Mouse (Mus musculus) forebrain, embryonic 15.5 days (tissue): Measurements from ENCODE around the gene Gpr135. TPM values are rescaled to one million over a fixed set of nuclear protein-coding genes. Genes with fewer than 3 reads are reported as not detected.
"Not testable (repeated sequence)": the region's sequence is repeated elsewhere in the genome, so short reads cannot be mapped to it uniquely, and the experiment has no call there.

Experiments used
- ATAC-seq: fragments of 200-750 bp; cut with Nextera tagmentation; replicated peaks from 2 replicates; pipeline ENCODE4 v1.8.0; 2017; ENCODE audit warnings: mild to moderate bottlenecking, moderate TSS enrichment, moderate library complexity
- H3K27ac ChIP-seq: fragments of 300-500 bp; sonication (generic); replicated peaks from 2 replicates; pipeline ENCODE4 v1.5.1; 2015; ENCODE audit warnings: mild to moderate bottlenecking, inconsistent platforms
- H3K27me3 ChIP-seq: fragments of 300-500 bp; sonication (generic); 2 replicates; pipeline ENCODE4 v1.6.1; 2015; ENCODE audit warnings: inconsistent platforms
- H3K36me3 ChIP-seq: fragments of 300-500 bp; sonication (generic); 2 replicates; pipeline ENCODE4 v1.6.1; 2015; ENCODE audit warnings: mild to moderate bottlenecking, inconsistent platforms
- H3K4me1 ChIP-seq: fragments of 300-500 bp; sonication (generic); 2 replicates; pipeline ENCODE4 v1.6.1; 2015; ENCODE audit warnings: inconsistent platforms
- H3K4me2 ChIP-seq: fragments of 300-500 bp; sonication (generic); replicated peaks from 2 replicates; pipeline ENCODE4 v1.6.1; 2015; ENCODE audit warnings: mild to moderate bottlenecking, inconsistent platforms
- H3K4me3 ChIP-seq: fragments of 300-500 bp; sonication (generic); 2 replicates; pipeline ENCODE4 v1.5.1; 2015; ENCODE audit warnings: mild to moderate bottlenecking, inconsistent platforms
- H3K9ac ChIP-seq: fragments of 300-500 bp; sonication (generic); replicated peaks from 2 replicates; pipeline ENCODE4 v1.6.1; 2015; ENCODE audit warnings: mild to moderate bottlenecking, inconsistent platforms
- H3K9me3 ChIP-seq: fragments of 300-500 bp; sonication (generic); 2 replicates; pipeline ENCODE4 v1.6.1; 2016; ENCODE audit warnings: inconsistent platforms
- WGBS: fragments of 180-500 bp; shearing (Covaris S2); methylation state at CpG from one replicate; pipeline ENCODE4 v1.1.7; 2015; ENCODE audit warnings: mixed read lengths; 5-methylcytosine and 5-hydroxymethylcytosine counted together
- polyA plus RNA-seq: library from polyadenylated mRNA; unstranded; fragments of >200 nt; fragmentation: Nextera tagmentation; extraction: Ambion mirVana; gene quantifications from 2 replicates; pipeline ENCODE4 v1.2.1, GENCODE M21; 2015

Gpr135 gene
- polyA plus RNA-seq, 1 experiment from 2014 or later, result 4.0 TPM

GRCm38 (mm10) chr12:72050156-72050555 lies 20.8 kb downstream of the Gpr135 start:
- not testable (repeated sequence) for H3K36me3 ChIP-seq, H3K4me3 ChIP-seq, ATAC-seq, H3K27ac ChIP-seq, H3K9ac ChIP-seq, H3K4me2 ChIP-seq, H3K27me3 ChIP-seq, H3K9me3 ChIP-seq, H3K4me1 ChIP-seq
- WGBS, result 90% methylated on average over 5 of the region's 5 CpGs

DNA sequence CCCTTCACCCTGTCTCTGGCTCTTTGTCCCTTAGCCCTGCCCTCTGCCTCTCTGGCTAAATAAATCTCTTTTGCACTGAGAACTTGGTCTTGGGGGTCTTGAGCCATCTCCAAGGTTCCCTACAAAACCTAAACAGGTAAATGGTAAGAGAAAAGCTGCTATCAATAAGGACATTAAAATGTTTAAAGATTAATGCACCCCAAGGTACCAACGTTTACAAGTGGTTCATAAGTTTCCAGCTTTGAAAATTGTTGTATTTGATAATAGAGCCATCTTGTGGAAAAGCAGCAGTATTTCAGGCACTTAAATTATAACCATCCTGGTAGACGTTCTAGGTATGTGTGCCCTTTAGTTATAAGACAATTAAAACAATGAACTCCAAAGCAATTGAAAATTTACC lies 23.4 kb downstream of the Gpr135 start:
- no peak for ATAC-seq
- Histone ChIP-seq H3K4me2 (no peak overlapping the region), H3K27me3 (no peaks in the 10 kb centered on the region), H3K9me3 (no peaks in the 10 kb centered on the region; the same call in 1 of the 2 replicates), H3K4me3 (no peak overlapping the region), H3K27ac (no peak overlapping the region), H3K9ac (no peak overlapping the region), H3K36me3 (no peaks in the 10 kb centered on the region), H3K4me1 (no peaks in the 10 kb centered on the region)
- WGBS, result 4% methylated on average over 2 of the region's 2 CpGs

DNA sequence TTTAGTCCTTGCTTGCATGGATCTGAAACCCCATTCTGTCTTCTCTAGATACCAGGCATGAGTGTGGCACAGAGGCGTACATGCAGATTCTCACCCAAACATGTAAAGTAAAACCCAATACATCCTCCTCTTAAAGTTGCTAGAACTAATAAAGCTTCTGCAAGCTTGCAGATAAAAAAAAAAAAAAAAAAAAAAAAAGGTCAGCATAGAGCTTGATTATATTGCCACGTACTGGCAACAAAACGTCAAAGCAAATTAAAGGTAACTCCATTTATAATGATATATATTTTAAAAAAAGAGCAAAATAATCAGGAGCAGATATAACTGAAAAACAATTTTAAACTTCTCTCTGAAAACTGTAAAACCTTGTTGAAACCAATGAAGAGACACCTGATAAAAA lies 29.7 kb downstream of the Gpr135 start:
- Histone ChIP-seq H3K36me3 (no peaks in the 10 kb centered on the region), H3K4me1 (no peaks in the 10 kb centered on the region), H3K4me2 (no peak overlapping the region), H3K27ac (no peak overlapping the region), H3K9ac (no peak overlapping the region), H3K27me3 (no peaks in the 10 kb centered on the region), H3K9me3 (no peaks in the 10 kb centered on the region), H3K4me3 (no peak overlapping the region)
- ATAC-seq, result no peak
- WGBS, result 96% methylated on average over 3 of the region's 3 CpGs

DNA sequence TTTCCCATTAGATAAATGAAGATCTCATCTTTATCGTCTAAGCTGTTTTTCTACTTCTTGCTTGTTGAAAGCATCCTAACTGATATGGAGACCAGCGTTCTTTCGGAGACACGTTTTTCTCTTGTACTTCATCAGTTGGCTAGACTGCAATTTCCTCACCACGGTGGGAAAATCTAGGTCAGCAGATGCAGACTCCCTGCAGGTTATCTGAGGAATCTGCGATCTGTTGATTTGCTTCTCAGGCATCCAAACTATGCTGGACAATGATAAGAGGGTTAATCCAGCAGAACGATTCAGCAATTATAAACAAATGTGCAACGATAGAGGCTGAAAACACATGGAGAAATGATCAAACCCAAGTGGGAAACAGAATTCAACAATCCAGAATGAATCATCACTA lies 31.4 kb downstream of the Gpr135 start:
- 86% methylated on average over 8 of the region's 8 CpGs for WGBS
- no peaks in the 10 kb centered on the region for H3K4me1 ChIP-seq
- H3K4me2 ChIP-seq, result no peak overlapping the region
- H3K9me3 ChIP-seq, result no peaks in the 10 kb centered on the region
- H3K9ac ChIP-seq, result no peak overlapping the region
- H3K36me3 ChIP-seq, result no peaks in the 10 kb centered on the region
- no peak overlapping the region for H3K27ac ChIP-seq
- H3K4me3 ChIP-seq, result no peak overlapping the region
- no peak for ATAC-seq
- H3K27me3 ChIP-seq, result no peaks in the 10 kb centered on the region

- no peaks in the 10 kb centered on the region for H3K9me3 ChIP-seq
- no peak for ATAC-seq
- no peaks in the 10 kb centered on the region for H3K27me3 ChIP-seq
- H3K27ac ChIP-seq, result no peak overlapping the region
- no peaks in the 10 kb centered on the region for H3K4me1 ChIP-seq
- H3K4me3 ChIP-seq, result no peak overlapping the region
- WGBS, result 72% methylated on average over 2 of the region's 2 CpGs
- no peak overlapping the region for H3K9ac ChIP-seq
- H3K36me3 ChIP-seq, result no peaks in the 10 kb centered on the region
- no peak overlapping the region for H3K4me2 ChIP-seq
These were observed 32.1 kb downstream of the Gpr135 start for GRCm38 (mm10) chr12:72038866-72039265.

GRCm38 (mm10) chr12:72037049-72037448 lies 33.9 kb downstream of the Gpr135 start:
- Histone ChIP-seq H3K4me2 (no peak overlapping the region), H3K9ac (no peak overlapping the region), H3K4me3 (no peak overlapping the region), H3K9me3 (no peaks in the 10 kb centered on the region), H3K27me3 (no peaks in the 10 kb centered on the region), H3K36me3 (no peaks in the 10 kb centered on the region), H3K4me1 (no peaks in the 10 kb centered on the region), H3K27ac (no peak overlapping the region)
- 91% methylated on average over 6 of the region's 6 CpGs for WGBS
- no peak for ATAC-seq

- Histone ChIP-seq H3K36me3 (no peaks in the 10 kb centered on the region), H3K9me3 (no peaks in the 10 kb centered on the region), H3K4me3 (no peak overlapping the region), H3K9ac (no peak overlapping the region), H3K4me2 (no peak overlapping the region), H3K27me3 (no peaks in the 10 kb centered on the region), H3K27ac (no peak overlapping the region), H3K4me1 (no peaks in the 10 kb centered on the region)
- 62% methylated on average over 9 of the region's 9 CpGs for WGBS
- ATAC-seq, result no peak
These were observed 34.7 kb downstream of the Gpr135 start for GRCm38 (mm10) chr12:72036097-72036661.

GRCm38 (mm10) chr12:72031794-72032193 lies 39.1 kb downstream of the Gpr135 start:
- H3K27me3 ChIP-seq, result no peaks in the 10 kb centered on the region
- H3K9ac ChIP-seq, result no peak overlapping the region
- H3K4me2 ChIP-seq, result no peak overlapping the region
- no peaks in the 10 kb centered on the region for H3K9me3 ChIP-seq
- no peak overlapping the region for H3K4me3 ChIP-seq
- H3K4me1 ChIP-seq, result no peaks in the 10 kb centered on the region
- no peak overlapping the region for H3K27ac ChIP-seq
- H3K36me3 ChIP-seq, result no peaks in the 10 kb centered on the region
- 91% methylated on average over 6 of the region's 6 CpGs for WGBS
- ATAC-seq, result no peak

DNA sequence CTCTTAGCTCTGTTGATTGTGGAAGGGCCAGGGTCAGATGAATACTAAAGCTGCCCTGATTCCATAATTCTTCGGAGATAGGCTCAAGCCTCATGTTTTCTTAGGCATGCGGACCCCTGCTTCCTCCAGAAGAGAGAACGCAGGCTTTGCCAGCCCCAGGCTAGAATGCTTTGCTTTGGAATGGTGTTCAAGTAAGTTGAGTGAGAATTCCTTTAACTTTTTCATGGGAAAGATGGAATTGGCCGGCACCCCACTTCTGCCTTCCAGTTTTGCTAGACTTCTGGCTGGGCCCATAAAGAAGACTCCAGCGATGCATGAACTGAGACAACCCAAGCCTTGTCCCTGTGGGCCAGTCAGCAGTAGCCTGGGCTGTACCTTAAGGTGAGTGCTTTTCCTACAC lies 39.8 kb downstream of the Gpr135 start:
- H3K4me3 ChIP-seq, result no peak overlapping the region

GRCm38 (mm10) chr12:72025275-72025795 lies 45.6 kb downstream of the Gpr135 start:
- Histone ChIP-seq H3K36me3 (no peaks in the 10 kb centered on the region), H3K4me1 (no peaks in the 10 kb centered on the region), H3K4me3 (no peak overlapping the region), H3K9ac (no peak overlapping the region), H3K4me2 (no peak overlapping the region), H3K9me3 (no peaks in the 10 kb centered on the region), H3K27ac (no peak overlapping the region), H3K27me3 (no peaks in the 10 kb centered on the region)
- no peak for ATAC-seq
- 59% methylated on average over 6 of the region's 6 CpGs for WGBS

More for the DNA sequence above, 39.8 kb downstream of the Gpr135 start:
- Histone ChIP-seq H3K9ac (no peak overlapping the region), H3K27me3 (no peaks in the 10 kb centered on the region), H3K36me3 (no peaks in the 10 kb centered on the region), H3K9me3 (no peaks in the 10 kb centered on the region), H3K27ac (no peak overlapping the region), H3K4me2 (no peak overlapping the region), H3K4me1 (no peaks in the 10 kb centered on the region)
- 83% methylated on average over 5 of the region's 5 CpGs for WGBS
- no peak for ATAC-seq

DNA sequence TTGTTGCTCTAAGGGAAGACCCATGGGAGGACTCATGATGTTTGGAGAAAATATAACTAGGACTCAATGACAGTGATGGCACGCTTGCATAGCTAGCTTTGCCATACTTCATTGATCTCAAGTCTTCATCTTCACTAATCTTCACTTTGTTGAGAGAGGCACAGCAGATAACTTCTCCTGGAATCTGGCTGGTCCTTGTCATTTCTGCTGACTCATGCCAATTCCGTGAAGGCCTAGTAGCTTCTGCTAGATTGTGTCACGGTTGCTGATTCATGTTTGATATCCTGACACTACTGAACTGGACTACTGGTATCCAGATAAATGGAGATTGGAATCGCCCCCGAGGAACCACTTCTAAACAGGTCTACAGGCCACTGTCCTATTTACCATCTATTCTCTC lies 47.4 kb downstream of the Gpr135 start:
- WGBS, result 97% methylated on average over 5 of the region's 5 CpGs
- no peak overlapping the region for H3K4me2 ChIP-seq
- no peak for ATAC-seq
- no peaks in the 10 kb centered on the region for H3K4me1 ChIP-seq
- H3K9me3 ChIP-seq, result no peaks in the 10 kb centered on the region
- no peaks in the 10 kb centered on the region for H3K36me3 ChIP-seq
- no peak overlapping the region for H3K9ac ChIP-seq
- H3K27me3 ChIP-seq, result no peaks in the 10 kb centered on the region
- H3K27ac ChIP-seq, result no peak overlapping the region
- no peak overlapping the region for H3K4me3 ChIP-seq

GRCm38 (mm10) chr12:72022790-72023189 lies 48.1 kb downstream of the Gpr135 start:
- Histone ChIP-seq H3K4me2 (no peak overlapping the region), H3K27ac (no peak overlapping the region), H3K4me3 (no peak overlapping the region), H3K36me3 (no peaks in the 10 kb centered on the region), H3K9me3 (no peaks in the 10 kb centered on the region), H3K9ac (no peak overlapping the region), H3K27me3 (no peaks in the 10 kb centered on the region), H3K4me1 (no peaks in the 10 kb centered on the region)
- 95% methylated on average over 3 of the region's 3 CpGs for WGBS
- no peak for ATAC-seq

GRCm38 (mm10) chr12:72021543-72021942 lies 49.4 kb downstream of the Gpr135 start:
- H3K36me3 ChIP-seq, result no peaks in the 10 kb centered on the region
- H3K27me3 ChIP-seq, result no peaks in the 10 kb centered on the region
- H3K4me2 ChIP-seq, result no peak overlapping the region
- no peak overlapping the region for H3K27ac ChIP-seq
- no peak for ATAC-seq
- 76% methylated on average over 5 of the region's 5 CpGs for WGBS
- no peak overlapping the region for H3K9ac ChIP-seq
- no peaks in the 10 kb centered on the region for H3K9me3 ChIP-seq
- H3K4me1 ChIP-seq, result no peaks in the 10 kb centered on the region
- H3K4me3 ChIP-seq, result no peak overlapping the region
